Mouse (Mus musculus): ENCODE results near the gene Dhh.

Gene Dhh

GRCm38 (mm10) chr15:98916016-98916415 is 17.7 kb upstream of the Dhh start:
- DNase-seq (ENCODE audit: low read depth) = no peak

DNA sequence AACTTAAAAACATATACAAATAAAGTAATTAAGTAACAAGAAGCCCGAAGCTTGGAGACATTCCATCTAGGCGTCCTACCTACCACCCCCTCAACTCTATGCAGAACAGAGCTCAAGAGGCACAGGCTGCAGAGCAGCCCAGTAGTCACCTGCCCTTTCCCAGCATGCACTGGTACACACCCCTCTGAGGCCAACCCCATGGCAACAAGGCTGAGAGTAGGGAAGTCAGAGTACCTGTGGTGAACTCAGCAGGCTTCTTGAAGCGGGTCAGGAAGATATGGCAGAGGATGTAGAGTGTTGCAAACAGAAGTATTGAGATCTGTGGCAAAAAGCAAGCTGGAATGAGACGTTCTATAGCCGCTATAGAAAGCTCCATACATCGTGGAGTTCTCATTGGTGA is 16.6 kb upstream of the Dhh start:
- DNase-seq (ENCODE audit: low read depth) = peak; percentile 55

DNA sequence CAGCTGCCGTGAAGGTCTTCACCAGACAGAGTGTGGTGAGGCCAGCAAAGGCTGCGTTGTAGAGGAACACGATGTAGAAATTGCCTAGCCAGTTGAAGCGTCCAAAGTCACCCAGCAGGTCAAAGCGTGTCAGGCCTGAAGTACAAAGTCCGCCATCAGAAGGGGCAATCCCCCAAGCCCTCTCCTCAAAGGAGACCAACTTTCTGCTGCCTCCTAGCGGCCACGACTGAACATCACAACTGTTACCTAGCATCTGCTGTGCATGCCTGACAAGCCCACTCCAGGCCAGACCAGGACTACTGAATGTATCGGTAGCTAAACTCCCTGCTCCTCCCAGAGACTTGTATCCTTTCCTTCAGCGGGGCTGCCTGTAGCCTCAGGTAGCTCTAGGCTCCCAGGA is 6.4 kb upstream of the Dhh start:
- DNase-seq (ENCODE audit: low read depth) = peak; percentile 69

GRCm38 (mm10) chr15:98902600-98902999 is 4.3 kb upstream of the Dhh start:
- DNase-seq (ENCODE audit: low read depth) = no peak

GRCm38 (mm10) chr15:98901530-98901929 is 3.2 kb upstream of the Dhh start:
- DNase-seq (ENCODE audit: low read depth) = no peak

DNA sequence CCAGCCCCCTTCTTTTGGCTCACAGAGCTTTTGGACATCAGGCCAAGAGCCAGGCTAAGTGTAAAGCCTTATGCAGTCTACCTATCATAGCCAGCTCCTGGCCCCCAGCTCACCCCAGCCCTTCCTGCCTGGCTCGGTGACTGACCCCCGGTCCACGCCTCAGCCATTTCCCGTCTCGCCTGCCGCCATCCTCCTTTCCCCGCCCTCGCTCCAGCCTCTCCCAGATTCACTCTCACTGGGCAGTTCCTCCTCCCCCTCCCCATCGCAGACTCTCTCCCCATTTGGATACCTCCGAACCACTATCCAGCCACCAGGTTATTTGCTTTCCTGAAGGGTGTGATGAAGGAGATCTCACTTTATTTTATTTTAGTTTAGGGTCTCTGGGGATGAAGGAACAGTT is 845 bp downstream of the Dhh start:
- no peak for DNase-seq (ENCODE audit: low read depth)

GRCm38 (mm10) chr15:98895635-98896589 is 2.4 kb downstream of the Dhh start:
- no peak for DNase-seq (ENCODE audit: low read depth)

- no peak for DNase-seq (ENCODE audit: low read depth)
Measured at GRCm38 (mm10) chr15:98894746-98895634, 3.4 kb downstream of the Dhh start.

DNA sequence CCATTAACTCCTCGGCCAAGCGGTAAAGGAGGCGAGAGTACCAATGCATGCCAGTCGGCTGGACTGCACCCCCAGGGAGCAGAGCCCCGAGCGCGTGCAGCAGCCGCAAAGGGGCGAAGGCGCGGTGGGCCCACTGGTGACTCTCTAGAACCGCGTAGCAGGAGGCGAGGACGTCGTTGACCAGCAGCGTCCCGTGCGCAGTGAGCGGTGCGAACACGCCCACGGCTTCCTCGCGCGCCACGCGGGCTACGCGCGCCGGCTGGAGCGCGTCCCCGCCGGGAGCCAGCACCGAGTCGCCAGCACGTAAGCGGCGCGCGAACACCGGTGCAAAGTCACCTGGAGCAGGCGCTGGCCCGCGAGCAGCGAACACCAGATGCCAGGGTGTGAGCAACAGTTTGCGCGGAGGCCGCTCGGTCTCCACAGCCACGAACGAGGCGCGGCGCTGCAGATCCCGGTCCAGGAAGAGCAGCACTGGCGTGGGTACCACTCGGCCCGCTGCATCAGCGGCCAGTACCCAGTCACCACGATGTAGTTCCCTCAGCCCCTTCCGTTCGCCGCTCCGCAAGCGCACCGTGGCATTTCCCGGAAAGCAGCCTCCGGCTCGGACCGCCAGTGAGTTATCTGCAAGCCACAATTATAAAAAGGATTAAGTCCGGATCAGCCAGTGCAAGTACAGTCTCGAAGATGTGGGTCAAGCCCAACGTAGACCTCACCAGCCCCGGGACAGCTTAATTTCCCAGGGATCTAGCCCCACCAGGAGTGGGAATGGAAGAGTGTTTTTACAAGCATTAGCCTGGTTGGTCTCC is 4.2 kb downstream of the Dhh start, which contains the start of gene Rhebl1:
Rhebl1 (minus strand) TSS at position 601 of the 806 bp plus-strand sequence.
- peak; percentile 57 for DNase-seq (ENCODE audit: low read depth)

DNA sequence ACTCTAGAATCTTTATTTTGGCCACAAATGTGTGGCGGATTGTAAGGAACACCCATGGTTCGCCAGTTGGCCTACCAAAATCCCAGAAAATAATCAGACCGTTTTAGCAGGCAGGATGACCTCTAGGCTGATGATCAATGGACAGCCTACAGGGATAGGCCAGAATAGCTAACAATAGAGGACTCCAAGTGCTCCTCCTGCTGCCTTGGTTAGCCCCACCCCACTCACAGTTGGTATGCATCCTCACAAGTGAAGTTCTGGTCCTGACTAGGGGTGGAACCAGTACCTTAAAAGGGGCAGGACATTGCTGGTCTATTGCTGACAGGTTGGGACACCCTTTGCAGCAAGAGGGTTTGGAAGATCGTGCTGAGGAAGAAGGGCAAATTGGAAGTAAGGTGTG is 5.3 kb downstream of the Dhh start:
- no peak for DNase-seq (ENCODE audit: low read depth)

GRCm38 (mm10) chr15:98891907-98892606 is 6.3 kb downstream of the Dhh start:
- peak; percentile 84 for DNase-seq (ENCODE audit: low read depth)

DNA sequence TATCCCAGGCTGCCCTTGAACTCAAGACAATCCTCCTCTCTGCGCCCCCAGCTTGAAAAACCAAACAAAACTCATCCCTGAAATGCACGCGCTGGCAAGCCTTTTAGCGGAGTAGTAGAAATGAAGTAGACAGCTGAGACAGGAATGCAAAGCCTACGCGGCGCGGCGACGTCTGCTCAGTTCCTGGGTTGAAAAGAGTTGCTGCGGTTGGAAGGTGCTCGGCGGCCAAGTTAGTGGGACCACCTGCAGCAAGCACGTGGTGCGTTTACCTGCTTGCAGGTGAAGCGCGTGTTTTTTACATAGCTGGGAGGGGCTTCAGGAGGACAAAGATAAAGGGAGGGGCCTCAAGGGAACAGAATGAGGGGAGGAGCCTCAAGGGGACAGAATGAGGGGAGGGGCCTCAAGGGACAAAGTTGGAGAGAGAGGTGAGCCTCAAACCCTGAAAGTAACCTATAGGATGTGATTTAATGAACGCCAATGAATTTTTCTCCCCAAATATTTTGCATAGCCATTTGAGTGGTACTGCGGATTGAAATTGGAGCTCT is 7.1 kb downstream of the Dhh start:
- DNase-seq (ENCODE audit: low read depth) = no peak

- no peak for DNase-seq (ENCODE audit: low read depth)
Measured at GRCm38 (mm10) chr15:98887526-98887925, 10.8 kb downstream of the Dhh start.

GRCm38 (mm10) chr15:98886667-98887387 is 11.5 kb downstream of the Dhh start:
- no peak for DNase-seq (ENCODE audit: low read depth)

DNA sequence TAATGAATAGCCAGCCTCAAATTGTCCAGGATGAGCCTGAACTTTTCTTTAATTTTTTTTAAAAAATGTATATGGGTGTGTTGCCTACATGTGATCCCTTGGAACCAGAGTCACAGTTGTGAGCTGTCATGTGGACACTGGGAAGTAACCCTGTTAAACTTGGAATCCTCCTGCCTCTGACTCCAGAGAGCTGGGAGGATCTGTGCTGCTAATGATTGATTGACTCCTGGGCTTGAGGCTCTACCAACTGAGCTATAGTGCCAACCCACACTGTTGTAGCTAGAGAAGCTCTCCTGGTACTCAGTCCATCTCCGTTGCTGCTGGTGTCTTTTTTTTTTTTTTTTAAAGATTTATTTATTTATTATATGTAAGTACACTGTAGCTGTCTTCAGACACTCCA is 14.2 kb downstream of the Dhh start:
- no peak for DNase-seq (ENCODE audit: low read depth)

DNA sequence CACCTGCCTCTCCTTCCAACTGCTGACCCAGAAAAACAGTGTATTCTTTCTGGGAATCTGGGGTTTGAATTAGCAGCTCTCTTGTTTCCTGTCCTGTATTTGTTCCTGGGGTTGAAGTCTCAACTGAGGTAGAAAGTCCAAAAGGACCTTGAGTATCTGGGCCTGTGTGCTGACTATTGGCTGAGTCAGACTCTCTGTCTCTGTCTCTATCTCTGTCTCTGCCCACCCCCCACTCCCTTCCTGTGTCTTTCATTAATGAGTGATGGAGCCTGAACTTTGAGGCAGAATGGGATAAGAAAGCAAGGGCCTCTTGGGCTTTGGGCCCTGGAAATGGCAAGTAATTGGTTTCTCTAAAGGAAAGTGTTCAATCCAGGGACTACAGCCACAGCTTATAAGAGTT is 14.7 kb downstream of the Dhh start:
- DNase-seq (ENCODE audit: low read depth) = no peak

DNA sequence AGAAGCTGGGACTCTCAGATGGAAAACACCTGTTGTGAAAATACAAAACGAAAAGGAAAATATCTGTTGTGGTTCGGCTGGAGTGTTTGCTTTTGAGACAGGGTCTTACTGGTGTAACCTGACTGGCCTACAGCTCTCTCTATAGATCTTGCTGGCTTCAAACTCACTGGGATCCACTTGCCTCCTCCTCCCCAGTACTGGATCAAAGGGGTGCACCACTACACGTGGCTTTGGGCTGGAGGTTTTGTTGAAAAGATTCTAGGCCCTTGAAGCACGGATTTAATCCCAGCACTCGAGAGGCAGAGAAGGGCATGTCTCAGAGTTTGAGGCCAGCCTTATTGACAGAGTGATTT is 16.7 kb downstream of the Dhh start:
- DNase-seq (ENCODE audit: low read depth) = no peak

DNA sequence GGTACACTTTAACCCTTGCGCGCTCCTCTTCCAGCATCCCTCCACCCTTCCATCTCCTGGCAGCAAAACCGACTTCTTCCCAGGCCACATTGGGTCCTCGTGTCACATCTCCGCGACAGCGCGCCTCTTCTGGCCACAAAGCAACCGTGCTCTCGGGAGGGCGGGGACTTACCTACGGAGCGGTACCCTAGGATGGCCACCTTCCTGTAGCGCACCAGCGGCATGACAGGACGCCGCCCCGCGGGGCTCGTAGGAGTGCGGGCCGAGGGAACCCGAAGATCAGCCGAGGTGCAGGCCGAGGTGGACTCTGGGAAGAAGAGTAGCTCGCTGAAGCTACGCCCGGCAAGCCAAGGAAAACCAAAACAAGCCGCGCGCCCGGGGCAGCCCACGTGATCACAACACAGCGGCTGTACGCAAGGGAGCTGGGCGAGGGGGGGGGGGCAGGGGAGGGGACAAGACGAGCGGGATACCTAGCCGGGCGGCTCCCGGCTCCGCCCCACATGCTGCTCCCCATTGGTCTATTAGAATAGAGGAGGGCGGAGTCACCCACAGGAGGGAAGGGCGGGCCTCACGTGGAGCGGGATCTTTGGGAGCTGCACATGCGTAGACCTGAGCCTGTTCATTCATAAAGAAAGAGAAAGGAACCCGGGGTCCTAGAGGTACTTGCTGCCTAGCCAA is 17.2 kb downstream of the Dhh start:
- DNase-seq (ENCODE audit: low read depth) = peak; percentile 95

DNA sequence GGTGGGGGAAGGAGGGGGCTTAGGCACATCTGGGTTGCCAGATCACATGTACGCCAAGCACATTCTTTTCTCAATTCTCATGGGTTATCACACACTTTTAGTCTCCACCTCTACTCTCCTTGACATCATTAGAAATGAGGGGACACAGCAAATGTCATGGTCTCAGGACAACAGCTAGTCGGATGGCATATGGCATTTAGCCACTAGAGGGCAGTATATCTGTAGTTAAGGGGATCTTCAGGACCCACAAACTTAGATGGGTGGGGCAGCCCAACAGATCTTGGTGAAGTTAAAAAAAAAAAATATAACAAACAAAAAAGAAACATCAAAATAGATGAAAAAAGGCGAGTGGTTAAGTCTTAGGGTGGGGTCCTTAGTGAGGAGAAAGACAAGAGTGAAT is 21.0 kb downstream of the Dhh start:
- peak; percentile 89 for DNase-seq (ENCODE audit: low read depth)
